Comparison of ENCODE assay signal across 25 mouse cellular contexts in genomic region chr13:104329742-104330141, GRCm38 (mm10). TPM values are rescaled to one million over a fixed set of nuclear protein-coding genes. Genes with fewer than 3 reads are reported as not detected.
DNase-seq lines count a peak whose midpoint lies in the region; ATAC-seq and TF ChIP-seq lines count a peak whose summit lies in the region.
"Had no signal": no experiment of that assay in that cellular context is flagged by ENCODE, and none has a peak within 500 bp of the region (broad histone marks: within the 10 kb centered on the region; RNA-seq: fewer than 3 reads in every experiment).

No protein-coding gene starts in this region.

- H3K4me1 ChIP-seq in hindbrain, embryonic 16.5 days (ENCODE audit: control insufficient read depth, insufficient read depth, low read depth, low read length) = no peaks in the 10 kb centered on the region
- no peaks in the 10 kb centered on the region for H3K4me1 ChIP-seq in hindbrain, embryonic 13.5 days (replicated peaks)
- no peaks in the 10 kb centered on the region for H3K4me1 ChIP-seq in kidney, postnatal 0 days (replicated peaks; ENCODE audit: insufficient read depth, low read length)
- no peaks in the 10 kb centered on the region for H3K4me1 ChIP-seq in midbrain, postnatal 0 days (ENCODE audit: insufficient read depth, low read length)
- H3K4me1 ChIP-seq in midbrain, embryonic 11.5 days (ENCODE audit: control insufficient read depth, insufficient read depth, low read length) = no peaks in the 10 kb centered on the region
- H3K4me1 ChIP-seq in limb, embryonic 14.5 days (ENCODE audit: control insufficient read depth, insufficient read depth, low read length) = no peaks in the 10 kb centered on the region
- H3K4me1 ChIP-seq: embryonic facial prominence, embryonic 12.5 days; forebrain, embryonic 12.5 days; heart, embryonic 15.5 days; liver, embryonic 12.5 days; midbrain, embryonic 13.5 days; neural tube, embryonic 12.5 days had no signal

- H3K27ac ChIP-seq in hindbrain, embryonic 16.5 days (ENCODE audit: low read depth, low read length) = no peak overlapping the region
- H3K27ac ChIP-seq in hindbrain, embryonic 13.5 days = no peak overlapping the region
- H3K27ac ChIP-seq in kidney, postnatal 0 days = no peak overlapping the region
- no peak overlapping the region for H3K27ac ChIP-seq in midbrain, postnatal 0 days (ENCODE audit: low read depth, low read length)
- H3K27ac ChIP-seq in midbrain, embryonic 11.5 days (ENCODE audit: low read depth, low read length) = no peak overlapping the region
- H3K27ac ChIP-seq in limb, embryonic 14.5 days (replicated peaks; ENCODE audit: low read depth, low read length) = no peak overlapping the region
- H3K27ac ChIP-seq: embryonic facial prominence, embryonic 12.5 days; forebrain, embryonic 12.5 days; gastrocnemius, adult 2 months; heart, embryonic 15.5 days; layer of hippocampus, adult 2 months; liver, embryonic 12.5 days; midbrain, embryonic 13.5 days; neural tube, embryonic 12.5 days had no signal

- peak; percentile 78 for DNase-seq in kidney, postnatal 0 days (ENCODE audit: low spot score)
- DNase-seq in kidney, adult 8-10 months = no peak
- peak; percentile 5 for DNase-seq in midbrain, postnatal 0 days (ENCODE audit: low spot score)
- DNase-seq in midbrain, embryonic 11.5 days (ENCODE audit: low spot score, missing footprints) = no peak
- DNase-seq in limb, embryonic 14.5 days (ENCODE audit: low spot score) = peak; percentile 19
- no peak for DNase-seq in embryo, embryonic 9.5 days (ENCODE audit: extremely low spot score)
- DNase-seq: adrenal gland, adult 2 months; cerebellum, adult 11-12 months; gastrocnemius, adult 2 months; heart, postnatal 36 days; kidney, postnatal 14 days; lung, adult 18-20 months; right cerebral cortex, adult 18-20 months; thymus, adult 2 months; thymus, postnatal 4 days had no signal

- peak; percentile 60 for ATAC-seq in hindbrain, embryonic 16.5 days
- ATAC-seq in hindbrain, embryonic 13.5 days (ENCODE audit: low FRiP score) = no peak
- no peak for ATAC-seq in kidney, postnatal 0 days (replicated peaks; ENCODE audit: low FRiP score, low read depth)
- no peak for ATAC-seq in midbrain, postnatal 0 days (ENCODE audit: low FRiP score)
- ATAC-seq in midbrain, embryonic 11.5 days (ENCODE audit: low FRiP score) = no peak
- ATAC-seq in limb, embryonic 14.5 days (ENCODE audit: low FRiP score, low read depth) = no peak
- ATAC-seq: liver, embryonic 12.5 days; midbrain, embryonic 13.5 days had no signal

- no peak overlapping the region for H3K4me2 ChIP-seq in hindbrain, embryonic 16.5 days (ENCODE audit: low read length)
- H3K4me2 ChIP-seq in hindbrain, embryonic 13.5 days = no peak overlapping the region
- H3K4me2 ChIP-seq in kidney, postnatal 0 days (ENCODE audit: low read length) = no peak overlapping the region
- H3K4me2 ChIP-seq in midbrain, postnatal 0 days (ENCODE audit: low read depth, low read length, poor library complexity, severe bottlenecking) = no peak overlapping the region
- H3K4me2 ChIP-seq in midbrain, embryonic 11.5 days = no peak overlapping the region
- no peak overlapping the region for H3K4me2 ChIP-seq in limb, embryonic 14.5 days (replicated peaks; ENCODE audit: low read depth, low read length, severe bottlenecking)
- H3K4me2 ChIP-seq: embryonic facial prominence, embryonic 12.5 days; forebrain, embryonic 12.5 days; heart, embryonic 15.5 days; liver, embryonic 12.5 days; midbrain, embryonic 13.5 days; neural tube, embryonic 12.5 days had no signal

- H3K36me3 ChIP-seq in hindbrain, embryonic 16.5 days (ENCODE audit: control insufficient read depth, insufficient read depth, low read length) = no peaks in the 10 kb centered on the region
- no peaks in the 10 kb centered on the region for H3K36me3 ChIP-seq in hindbrain, embryonic 13.5 days
- H3K36me3 ChIP-seq in kidney, postnatal 0 days (ENCODE audit: insufficient read depth, low read length) = no peaks in the 10 kb centered on the region
- H3K36me3 ChIP-seq in midbrain, postnatal 0 days (ENCODE audit: insufficient read depth, low read length) = no peaks in the 10 kb centered on the region
- no peaks in the 10 kb centered on the region for H3K36me3 ChIP-seq in midbrain, embryonic 11.5 days (ENCODE audit: control insufficient read depth, insufficient read depth, low read length)
- no peaks in the 10 kb centered on the region for H3K36me3 ChIP-seq in limb, embryonic 14.5 days (ENCODE audit: control insufficient read depth, insufficient read depth, low read length)
- H3K36me3 ChIP-seq: liver, embryonic 12.5 days; midbrain, embryonic 13.5 days; neural tube, embryonic 12.5 days had no signal

- no peaks in the 10 kb centered on the region for H3K27me3 ChIP-seq in hindbrain, embryonic 16.5 days (replicated peaks; ENCODE audit: control insufficient read depth, insufficient read depth, low read length)
- no peaks in the 10 kb centered on the region for H3K27me3 ChIP-seq in hindbrain, embryonic 13.5 days
- H3K27me3 ChIP-seq in kidney, postnatal 0 days (ENCODE audit: insufficient read depth, low read length) = no peaks in the 10 kb centered on the region
- no peaks in the 10 kb centered on the region for H3K27me3 ChIP-seq in midbrain, postnatal 0 days (ENCODE audit: insufficient read depth, low read length)
- H3K27me3 ChIP-seq in midbrain, embryonic 11.5 days (ENCODE audit: control insufficient read depth, insufficient read depth, low read length) = no peaks in the 10 kb centered on the region
- H3K27me3 ChIP-seq in limb, embryonic 14.5 days (ENCODE audit: control insufficient read depth, insufficient read depth, low read length) = no peaks in the 10 kb centered on the region
- H3K27me3 ChIP-seq: embryonic facial prominence, embryonic 12.5 days; forebrain, embryonic 12.5 days; heart, embryonic 15.5 days; liver, embryonic 12.5 days; midbrain, embryonic 13.5 days; neural tube, embryonic 12.5 days had no signal

- WGBS in hindbrain, embryonic 16.5 days = 66% methylated on average over 2 of the region's 2 CpGs
- 86% methylated on average over 2 of the region's 2 CpGs for WGBS in hindbrain, embryonic 13.5 days
- 12% methylated on average over 2 of the region's 2 CpGs for WGBS in kidney, postnatal 0 days
- WGBS in midbrain, postnatal 0 days = 76% methylated on average over 2 of the region's 2 CpGs
- WGBS in midbrain, embryonic 11.5 days = 95% methylated on average over 2 of the region's 2 CpGs
- WGBS in limb, embryonic 14.5 days = 41% methylated on average over 2 of the region's 2 CpGs

- no peak overlapping the region for H3K4me3 ChIP-seq in hindbrain, embryonic 16.5 days (ENCODE audit: low read length)
- no peak overlapping the region for H3K4me3 ChIP-seq in hindbrain, embryonic 13.5 days
- no peak overlapping the region for H3K4me3 ChIP-seq in kidney, postnatal 0 days (replicated peaks; ENCODE audit: low read depth, low read length)
- no peak overlapping the region for H3K4me3 ChIP-seq in midbrain, postnatal 0 days (ENCODE audit: low read depth, low read length)
- H3K4me3 ChIP-seq in midbrain, embryonic 11.5 days (ENCODE audit: low read depth, low read length) = no peak overlapping the region
- no peak overlapping the region for H3K4me3 ChIP-seq in limb, embryonic 14.5 days (replicated peaks; ENCODE audit: low read length)
- H3K4me3 ChIP-seq: embryonic facial prominence, embryonic 12.5 days; erythroblast, embryonic 14.5 days; forebrain, embryonic 12.5 days; gastrocnemius, adult 2 months; heart, embryonic 15.5 days; layer of hippocampus, adult 2 months; liver, embryonic 12.5 days; midbrain, embryonic 13.5 days; neural tube, embryonic 12.5 days had no signal

- H3K9ac ChIP-seq in hindbrain, embryonic 16.5 days (ENCODE audit: low read depth, low read length) = no peak overlapping the region
- H3K9ac ChIP-seq in hindbrain, embryonic 13.5 days = no peak overlapping the region
- no peak overlapping the region for H3K9ac ChIP-seq in kidney, postnatal 0 days (ENCODE audit: low read depth, low read length)
- no peak overlapping the region for H3K9ac ChIP-seq in midbrain, postnatal 0 days (replicated peaks; ENCODE audit: low read length, poor library complexity, severe bottlenecking)
- H3K9ac ChIP-seq in midbrain, embryonic 11.5 days (ENCODE audit: low read length) = no peak overlapping the region
- H3K9ac ChIP-seq in limb, embryonic 14.5 days (ENCODE audit: low read depth, low read length, severe bottlenecking) = no peak overlapping the region
- H3K9ac ChIP-seq: embryonic facial prominence, embryonic 12.5 days; forebrain, embryonic 12.5 days; heart, embryonic 15.5 days; liver, embryonic 12.5 days; midbrain, embryonic 13.5 days; neural tube, embryonic 12.5 days had no signal

- TF ChIP-seq CTCF in kidney, postnatal 0 days (IDR thresholded peaks at IDR 0.05; ENCODE audit: low read depth) = no peak
- no peak for TF ChIP-seq CTCF in midbrain, postnatal 0 days (IDR thresholded peaks at IDR 0.05)

- H3K9me3 ChIP-seq in hindbrain, embryonic 16.5 days (ENCODE audit: control insufficient read depth, low read length) = no peaks in the 10 kb centered on the region
- no peaks in the 10 kb centered on the region for H3K9me3 ChIP-seq in hindbrain, embryonic 13.5 days
- no peaks in the 10 kb centered on the region for H3K9me3 ChIP-seq in kidney, postnatal 0 days (replicated peaks; ENCODE audit: low read length)
- H3K9me3 ChIP-seq in midbrain, postnatal 0 days (ENCODE audit: low read length) = no peaks in the 10 kb centered on the region
- no peaks in the 10 kb centered on the region for H3K9me3 ChIP-seq in midbrain, embryonic 11.5 days (ENCODE audit: control insufficient read depth, low read length)
- no peaks in the 10 kb centered on the region for H3K9me3 ChIP-seq in limb, embryonic 14.5 days (ENCODE audit: control insufficient read depth, low read length)
- H3K9me3 ChIP-seq: embryonic facial prominence, embryonic 12.5 days; forebrain, embryonic 12.5 days; heart, embryonic 15.5 days; liver, embryonic 12.5 days; midbrain, embryonic 13.5 days; neural tube, embryonic 12.5 days had no signal

- no peak for TF ChIP-seq POLR2A in limb, embryonic 14.5 days (IDR thresholded peaks at IDR 0.05; ENCODE audit: borderline replicate concordance, extremely low read depth, insufficient read depth, insufficient read length)

RNA-seq across cellular contexts. Expression of gene Adamts6, which starts 42.1 kb away (rescaled TPM):
- polyA plus RNA-seq in hindbrain, embryonic 16.5 days (2015; fragmentation: Nextera tagmentation; extraction: Ambion mirVana) = 1.2 and 1.8 TPM in 2 replicates
- polyA plus RNA-seq in hindbrain, embryonic 13.5 days (2015; fragmentation: Nextera tagmentation; extraction: Ambion mirVana) = 1.6 and 1.8 TPM in 2 replicates
- polyA plus RNA-seq in kidney, postnatal 0 days (2015; fragmentation: Nextera tagmentation; extraction: Ambion mirVana) = 1.1 and 1.2 TPM in 2 replicates
- 4.6 and 5.6 TPM in 2 replicates for total RNA-seq in midbrain, postnatal 0 days (2014; rRNA removed)
- 0.33 and 0.38 TPM in 2 replicates for polyA plus RNA-seq in midbrain, postnatal 0 days (2015; fragmentation: Nextera tagmentation; extraction: Ambion mirVana)
- polyA plus RNA-seq in midbrain, embryonic 11.5 days (2014; fragmentation: Nextera tagmentation; extraction: Ambion mirVana) = 2.6 and 3.3 TPM in 2 replicates
- polyA plus RNA-seq in limb, embryonic 14.5 days (2012; rRNA removed) = 13.8 and 16.1 TPM in 2 replicates
- polyA plus RNA-seq in limb, embryonic 14.5 days (2014; fragmentation: Nextera tagmentation; extraction: Ambion mirVana) = 5.0 and 6.2 TPM in 2 replicates
- polyA plus RNA-seq: erythroblast, embryonic 14.5 days had no signal

Comparison
In these comparisons a context has a peak if more than half of its experiments do, and no peak if none do; other contexts are left out.
1. DNase-seq: peak in kidney, postnatal 0 days (single experiment), midbrain, postnatal 0 days (single experiment) and limb, embryonic 14.5 days (single experiment); none in kidney, adult 8-10 months (0 of 2), midbrain, embryonic 11.5 days (single experiment) and embryo, embryonic 9.5 days (single experiment).